ENCODE assay signal across 22 mouse cellular contexts in genomic region chr12:33218215-33218859, GRCm38 (mm10).
DNase-seq lines count a peak whose midpoint lies in the region; ATAC-seq and TF ChIP-seq lines count a peak whose summit lies in the region.
"Had no signal": no experiment of that assay in that cellular context is flagged by ENCODE, and none has a peak within 500 bp of the region (broad histone marks: within the 10 kb centered on the region; RNA-seq: fewer than 3 reads in every experiment).

No protein-coding gene starts in this region.

- no peak overlapping the region for H3K27ac ChIP-seq in forebrain, embryonic 15.5 days (replicated peaks)
- H3K27ac ChIP-seq in forebrain, embryonic 12.5 days: no peak overlapping the region
- H3K27ac ChIP-seq in bone marrow, adult 2 months (ENCODE audit: control insufficient read depth, insufficient read depth, low read depth, low read length, poor library complexity): peak overlapping the region; percentile 10; the same call in 1 of the 2 replicates
- peak overlapping the region; percentile 33 for H3K27ac ChIP-seq in liver, embryonic 11.5 days (ENCODE audit: low read depth, low read length)
- H3K27ac ChIP-seq: limb, embryonic 10.5 days; neural tube, embryonic 13.5 days had no signal

- peaks cover 30% of the 10 kb centered on the region for H3K4me1 ChIP-seq in forebrain, embryonic 15.5 days
- peaks cover 31% of the 10 kb centered on the region for H3K4me1 ChIP-seq in forebrain, embryonic 12.5 days
- H3K4me1 ChIP-seq in bone marrow, adult 2 months (ENCODE audit: control insufficient read depth, insufficient read depth, low read length): peaks cover 5% of the 10 kb centered on the region; the same call in 1 of the 2 replicates
- peaks cover 34% of the 10 kb centered on the region for H3K4me1 ChIP-seq in liver, embryonic 11.5 days (replicated peaks; ENCODE audit: control insufficient read depth, insufficient read depth, low read length)
- H3K4me1 ChIP-seq: limb, embryonic 10.5 days had no signal

- 0 out of 2 replicates have a peak, but pooled peaks have one; percentile 5 for ATAC-seq in forebrain, embryonic 15.5 days (replicated peaks)
- ATAC-seq in forebrain, embryonic 12.5 days (ENCODE audit: low FRiP score): no peak
- ATAC-seq in liver, embryonic 11.5 days (replicated peaks; ENCODE audit: low FRiP score): no peak
- peak; percentile 5; the same call in 1 of the 2 replicates for ATAC-seq in megakaryocyte progenitor cell, adult 5-6 weeks (replicated peaks; ENCODE audit: poor library complexity)
- ATAC-seq: hindbrain, embryonic 16.5 days had no signal

- no peak for TF ChIP-seq CTCF in bone marrow, adult 2 months (IDR thresholded peaks at IDR 0.05; ENCODE audit: control insufficient read depth, insufficient read depth, low read length)

- H3K27me3 ChIP-seq in forebrain, embryonic 15.5 days: no peaks in the 10 kb centered on the region
- 0 out of 2 replicates have a peak, but pooled peaks cover 4% of the 10 kb centered on the region for H3K27me3 ChIP-seq in forebrain, embryonic 12.5 days
- no peaks in the 10 kb centered on the region for H3K27me3 ChIP-seq in liver, embryonic 11.5 days (replicated peaks; ENCODE audit: control insufficient read depth, insufficient read depth, low read length)
- H3K27me3 ChIP-seq: neural tube, embryonic 13.5 days had no signal

- TF ChIP-seq POLR2A in bone marrow, adult 2 months (IDR thresholded peaks at IDR 0.05; ENCODE audit: borderline replicate concordance, control insufficient read depth, low read depth, low read length): no peak

- H3K9me3 ChIP-seq in forebrain, embryonic 15.5 days: no peaks in the 10 kb centered on the region
- H3K9me3 ChIP-seq in forebrain, embryonic 12.5 days: no peaks in the 10 kb centered on the region
- no peaks in the 10 kb centered on the region for H3K9me3 ChIP-seq in liver, embryonic 11.5 days (ENCODE audit: control insufficient read depth, low read length)
- H3K9me3 ChIP-seq: G1E; limb, embryonic 10.5 days; neural tube, embryonic 13.5 days had no signal

- DNase-seq in liver, embryonic 11.5 days (ENCODE audit: low spot score): no peak
- no peak for DNase-seq in layer of hippocampus, adult 8-10 months (ENCODE audit: low spot score in 2 of 2)
- no peak for DNase-seq in left cerebral cortex, postnatal 4 days
- no peak for DNase-seq in layer of hippocampus, adult 18-20 months (ENCODE audit: low spot score in 2 of 2)
- DNase-seq: adrenal gland, postnatal 36 days; cerebellum, adult 2 months; gastrocnemius, postnatal 10 days; heart, adult 18-20 months; heart, postnatal 4 days; kidney, adult 2 months; kidney, postnatal 14 days; lung, adult 2 months; right cerebral cortex, postnatal 14 days; thymus, adult 18-20 months had no signal

- WGBS in forebrain, embryonic 15.5 days: 66% methylated on average over 9 of the region's 9 CpGs
- WGBS in forebrain, embryonic 12.5 days: 77% methylated on average over 9 of the region's 9 CpGs
- 61% methylated on average over 9 of the region's 9 CpGs for WGBS in bone marrow, adult 2 months
- WGBS in liver, embryonic 11.5 days: 75% methylated on average over 9 of the region's 9 CpGs

- H3K4me3 ChIP-seq in forebrain, embryonic 15.5 days: no peak overlapping the region
- H3K4me3 ChIP-seq in forebrain, embryonic 12.5 days (replicated peaks): no peak overlapping the region
- no peak overlapping the region for H3K4me3 ChIP-seq in bone marrow, adult 2 months (replicated peaks; ENCODE audit: control insufficient read depth, low read depth, low read length)
- no peak overlapping the region for H3K4me3 ChIP-seq in liver, embryonic 11.5 days (ENCODE audit: low read depth, low read length)
- H3K4me3 ChIP-seq: limb, embryonic 10.5 days; neural tube, embryonic 13.5 days had no signal

- intact Hi-C loops in left cerebral cortex, postnatal 4 days (cut with DNase I): no loop called here

- no peak overlapping the region for H3K9ac ChIP-seq in forebrain, embryonic 15.5 days (replicated peaks)
- H3K9ac ChIP-seq in forebrain, embryonic 12.5 days: no peak overlapping the region
- H3K9ac ChIP-seq in liver, embryonic 11.5 days (ENCODE audit: low read depth, low read length): no peak overlapping the region
- H3K9ac ChIP-seq: neural tube, embryonic 13.5 days had no signal

- no peaks in the 10 kb centered on the region for H3K36me3 ChIP-seq in forebrain, embryonic 15.5 days
- H3K36me3 ChIP-seq in forebrain, embryonic 12.5 days (replicated peaks): 0 out of 2 replicates have a peak, but pooled peaks cover 3% of the 10 kb centered on the region
- no peaks in the 10 kb centered on the region for H3K36me3 ChIP-seq in liver, embryonic 11.5 days (ENCODE audit: control insufficient read depth, insufficient read depth, low read length)
- H3K36me3 ChIP-seq: neural tube, embryonic 13.5 days had no signal

- H3K4me2 ChIP-seq in forebrain, embryonic 15.5 days (replicated peaks): no peak overlapping the region
- H3K4me2 ChIP-seq in forebrain, embryonic 12.5 days: no peak overlapping the region
- H3K4me2 ChIP-seq in liver, embryonic 11.5 days: no peak overlapping the region
- H3K4me2 ChIP-seq: neural tube, embryonic 13.5 days had no signal

Comparison
In these comparisons a context has a peak if more than half of its experiments do, and no peak if none do; other contexts are left out.
1. ATAC-seq: peak in forebrain, embryonic 15.5 days (single experiment) and megakaryocyte progenitor cell, adult 5-6 weeks (single experiment); none in forebrain, embryonic 12.5 days (single experiment) and liver, embryonic 11.5 days (single experiment).
2. H3K27ac ChIP-seq: peak in bone marrow, adult 2 months (single experiment) and liver, embryonic 11.5 days (single experiment); none in forebrain, embryonic 15.5 days (single experiment) and forebrain, embryonic 12.5 days (single experiment).